Mouse (Mus musculus) MEL (cell line): ENCODE results near the gene Ecel1. TPM values are rescaled to one million over a fixed set of nuclear protein-coding genes. Genes with fewer than 3 reads are reported as not detected.
A peak's percentile ranks its signal among the peaks of the same experiment; 100 is the strongest.

Source experiments
- DNase-seq: peaks from one replicate; pipeline ENCODE4 v3.0.0; 2011; ENCODE audit warnings: low read depth, low spot score
- H3K27ac ChIP-seq: 2 replicates; pipeline ENCODE4 v1.5.1; 2012; ENCODE audit warnings: low read depth, mild to moderate bottlenecking, control low read depth, low read length, moderate library complexity; ENCODE audit not compliant: control insufficient read depth
- H3K27me3 ChIP-seq, 2 experiments: fragments of 150-350 bp in 1 of 2; sonication (generic) in 1 of 2; 2 replicates each; pipeline ENCODE4 v1.6.1; 2012; ENCODE audit warnings: low read length in 2 of 2, mild to moderate bottlenecking in 2 of 2, improper control_type of control experiment in 1 of 2, moderate library complexity in 1 of 2; ENCODE audit not compliant: insufficient read depth in 2 of 2, control insufficient read depth in 1 of 2
- H3K36me3 ChIP-seq, 2 experiments: 2 replicates each; pipeline ENCODE4 v1.6.1; 2012 to 2014; ENCODE audit warnings: low read length in 2 of 2, improper control_type of control experiment in 1 of 2, inconsistent platforms in 1 of 2, mild to moderate bottlenecking in 1 of 2; ENCODE audit not compliant: insufficient read depth in 2 of 2, control insufficient read depth in 1 of 2
- H3K4me1 ChIP-seq, 2 experiments: fragments of 150-350 bp in 1 of 2; sonication (generic) in 1 of 2; 2 replicates each; pipeline ENCODE4 v1.6.1; 2012; ENCODE audit warnings: low read length in 2 of 2, improper control_type of control experiment in 1 of 2, mild to moderate bottlenecking in 1 of 2; ENCODE audit not compliant: insufficient read depth in 2 of 2, control insufficient read depth in 1 of 2
- H3K4me3 ChIP-seq, 2 experiments: fragments of 150-350 bp in 1 of 2; sonication (generic) in 1 of 2; 2 replicates each; pipeline ENCODE4 v1.5.1; 2012; ENCODE audit warnings: low read depth in 2 of 2, low read length in 2 of 2, mild to moderate bottlenecking in 2 of 2, moderate library complexity in 2 of 2, control low read depth in 1 of 2, improper control_type of control experiment in 1 of 2; ENCODE audit not compliant: control insufficient read depth in 1 of 2, insufficient read depth in 1 of 2
- H3K79me2 ChIP-seq: 2 replicates; pipeline ENCODE4 v1.6.1; 2012; ENCODE audit warnings: mild to moderate bottlenecking, low read length, moderate library complexity; ENCODE audit not compliant: control insufficient read depth, poor library complexity, insufficient read depth
- H3K9ac ChIP-seq: 2 replicates; pipeline ENCODE4 v1.6.1; 2012; ENCODE audit warnings: low read depth, mild to moderate bottlenecking, control low read depth, low read length, moderate library complexity; ENCODE audit not compliant: control insufficient read depth, poor library complexity, severe bottlenecking
- H3K9me3 ChIP-seq: fragments of 150-350 bp; sonication (generic); replicated peaks from 2 replicates; pipeline ENCODE4 v1.6.1; 2012; ENCODE audit warnings: mild to moderate bottlenecking, low read length, improper control_type of control experiment, moderate library complexity; ENCODE audit not compliant: insufficient read depth
- CHD1 ChIP-seq: IDR thresholded peaks from 2 replicates; pipeline ENCODE4 v1.6.1; 2012; ENCODE audit warnings: low read depth, mild to moderate bottlenecking, inconsistent platforms, low read length, improper control_type of control experiment
- CHD2 ChIP-seq: IDR thresholded peaks from 2 replicates; pipeline ENCODE4 v1.6.1; 2011; ENCODE audit warnings: low read length, improper control_type of control experiment
- CTCF ChIP-seq, 3 experiments: IDR thresholded peaks in 2 of 3; conservative IDR thresholded peaks in 1 of 3; 2 replicates each; pipeline ENCODE4 v1.5.1; 2011 to 2012; ENCODE audit warnings: low read length in 3 of 3, low read depth in 2 of 3, mild to moderate bottlenecking in 2 of 3, improper control_type of control experiment in 1 of 3, inconsistent platforms in 1 of 3, mixed read lengths in 1 of 3, moderate library complexity in 1 of 3; ENCODE audit not compliant: control insufficient read depth in 1 of 3, insufficient read depth in 1 of 3, poor library complexity in 1 of 3, severe bottlenecking in 1 of 3
- E2F4 ChIP-seq: IDR thresholded peaks from 2 replicates; pipeline ENCODE4 v1.6.1; 2011; ENCODE audit warnings: low read depth, low read length, improper control_type of control experiment, borderline replicate concordance
- ETS1 ChIP-seq: IDR thresholded peaks from 2 replicates; pipeline ENCODE4 v1.6.1; 2012; ENCODE audit warnings: low read depth, mild to moderate bottlenecking, inconsistent platforms, low read length, improper control_type of control experiment, moderate library complexity
- GABPA ChIP-seq: IDR thresholded peaks from 2 replicates; pipeline ENCODE4 v1.6.1; 2012; ENCODE audit warnings: low read depth, mild to moderate bottlenecking, inconsistent platforms, low read length, improper control_type of control experiment, moderate library complexity
- GATA1 ChIP-seq: IDR thresholded peaks from 2 replicates; pipeline ENCODE4 v1.6.1; 2011; ENCODE audit warnings: low read depth, low read length, improper control_type of control experiment
- KAT2A ChIP-seq: conservative IDR thresholded peaks from 2 replicates; pipeline ENCODE4 v1.6.1; 2012; ENCODE audit warnings: low read depth, low read length, improper control_type of control experiment, inconsistent platforms
- MYC ChIP-seq: IDR thresholded peaks from 2 replicates; pipeline ENCODE4 v1.6.1; 2011; ENCODE audit warnings: low read depth, mild to moderate bottlenecking, low read length, improper control_type of control experiment, moderate library complexity
- NELFE ChIP-seq: IDR thresholded peaks from 2 replicates; pipeline ENCODE4 v1.6.1; 2011; ENCODE audit warnings: low read depth, low read length, improper control_type of control experiment
- RAD21 ChIP-seq: IDR thresholded peaks from 2 replicates; pipeline ENCODE4 v1.6.1; 2011; ENCODE audit warnings: mild to moderate bottlenecking, low read depth, low read length, improper control_type of control experiment
- RCOR1 ChIP-seq: IDR thresholded peaks from 2 replicates; pipeline ENCODE4 v1.6.1; 2012; ENCODE audit warnings: low read depth, mild to moderate bottlenecking, inconsistent platforms, low read length, improper control_type of control experiment
- SIN3A ChIP-seq: IDR thresholded peaks from 2 replicates; pipeline ENCODE4 v1.6.1; 2012; ENCODE audit warnings: low read length, improper control_type of control experiment, inconsistent platforms
- SMC3 ChIP-seq: IDR thresholded peaks from 2 replicates; pipeline ENCODE4 v1.6.1; 2011; ENCODE audit warnings: low read depth, low read length, improper control_type of control experiment
- TCF12 ChIP-seq: IDR thresholded peaks from 2 replicates; pipeline ENCODE4 v1.6.1; 2014; ENCODE audit warnings: low read depth, mild to moderate bottlenecking, inconsistent platforms, low read length, improper control_type of control experiment, moderate library complexity
- UBTF ChIP-seq: IDR thresholded peaks from 2 replicates; pipeline ENCODE4 v1.6.1; 2012; ENCODE audit warnings: low read depth, mild to moderate bottlenecking, inconsistent platforms, low read length, improper control_type of control experiment, moderate library complexity, borderline replicate concordance; ENCODE audit not compliant: insufficient read depth
- ZC3H11A ChIP-seq: IDR thresholded peaks from 2 replicates; pipeline ENCODE4 v1.6.1; 2012; ENCODE audit warnings: low read depth, mild to moderate bottlenecking, inconsistent platforms, low read length, improper control_type of control experiment
- ZMIZ1 ChIP-seq: IDR thresholded peaks from 2 replicates; pipeline ENCODE4 v1.6.1; 2012; ENCODE audit warnings: low read depth, mild to moderate bottlenecking, inconsistent platforms, low read length, improper control_type of control experiment, moderate library complexity
- polyA plus RNA-seq, 2 experiments: library from polyadenylated mRNA; stranded (reverse) in 1 of 2; unstranded in 1 of 2; fragments of >175 nt in 1 of 2; fragments of >200 nt in 1 of 2; gene quantifications; 2 replicates each; pipeline versions ENCODE4 v1.2.1 to v1.2.4; 2012; ENCODE audit warnings: low replicate concordance in 2 of 2, low read depth in 1 of 2; ENCODE audit not compliant: insufficient read length in 2 of 2, insufficient read depth in 1 of 2, missing spikeins in 1 of 2
- total RNA-seq: library from RNA; depleted of rRNA; stranded (reverse); fragments of 300-350 nt; gene quantifications from 2 replicates; pipeline ENCODE4 v1.2.3, GENCODE M21; 2012

Gene Ecel1
- total and polyA plus RNA-seq, 3 experiments = 0.73 to 4.8 TPM; not detected in 1

DNA sequence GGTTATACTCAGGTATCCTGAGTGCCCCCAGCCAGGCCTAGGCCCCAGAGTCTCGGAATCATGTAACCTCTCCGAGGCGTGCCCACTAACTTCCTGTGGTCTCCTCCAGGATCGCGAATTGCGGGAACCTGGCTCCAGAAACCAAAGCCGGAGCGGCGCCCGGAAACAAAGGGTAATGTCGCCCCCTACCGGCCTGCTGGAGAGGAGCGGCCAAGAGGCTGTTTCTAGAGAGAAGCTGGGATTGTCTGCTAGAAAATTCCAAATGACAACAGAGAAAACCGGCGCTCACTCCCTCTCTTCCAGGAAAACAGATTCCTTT is 30.7 kb upstream of the Ecel1 start:
- peak; percentile 83 for TF ChIP-seq RAD21
- peak; percentile 64 for TF ChIP-seq SMC3
- TF ChIP-seq CTCF (IDR thresholded peaks at IDR 0.05 in 2 of 3, conservative IDR thresholded peaks at IDR 0.05 in 1 of 3; ENCODE audit: control insufficient read depth in 1 of 3, insufficient read depth in 1 of 3, low read depth in 2 of 3, low read length in 3 of 3, poor library complexity in 1 of 3, severe bottlenecking in 1 of 3) = peak; percentile 74 to 99 (median 91)
- no peak for TF ChIP-seq KAT2A
- peak; percentile 63 for TF ChIP-seq ZC3H11A
- 0 out of 2 replicates have a peak, but pooled peaks have one; percentile 12 for TF ChIP-seq RCOR1
- no peaks in the 10 kb centered on the region for H3K79me2 ChIP-seq
- no peak overlapping the region for H3K27ac ChIP-seq
- peak overlapping the region; percentile 40; the same call in 1 of the 2 replicates for H3K9ac ChIP-seq
- peaks cover 0 to under 1% of the 10 kb centered on the region in 2 experiments; a peak in 1 of 4 replicates for H3K36me3 ChIP-seq
- peak; percentile 66 for DNase-seq
- peaks cover 5 to 7% of the 10 kb centered on the region in 2 experiments; a peak in 3 of 4 replicates for H3K27me3 ChIP-seq
- H3K9me3 ChIP-seq = no peaks in the 10 kb centered on the region
- H3K4me3 ChIP-seq = peak overlapping the region; percentile 55 to 62
- H3K4me1 ChIP-seq = peaks cover 0 to 5% of the 10 kb centered on the region in 2 experiments; a peak in 1 of 4 replicates

DNA sequence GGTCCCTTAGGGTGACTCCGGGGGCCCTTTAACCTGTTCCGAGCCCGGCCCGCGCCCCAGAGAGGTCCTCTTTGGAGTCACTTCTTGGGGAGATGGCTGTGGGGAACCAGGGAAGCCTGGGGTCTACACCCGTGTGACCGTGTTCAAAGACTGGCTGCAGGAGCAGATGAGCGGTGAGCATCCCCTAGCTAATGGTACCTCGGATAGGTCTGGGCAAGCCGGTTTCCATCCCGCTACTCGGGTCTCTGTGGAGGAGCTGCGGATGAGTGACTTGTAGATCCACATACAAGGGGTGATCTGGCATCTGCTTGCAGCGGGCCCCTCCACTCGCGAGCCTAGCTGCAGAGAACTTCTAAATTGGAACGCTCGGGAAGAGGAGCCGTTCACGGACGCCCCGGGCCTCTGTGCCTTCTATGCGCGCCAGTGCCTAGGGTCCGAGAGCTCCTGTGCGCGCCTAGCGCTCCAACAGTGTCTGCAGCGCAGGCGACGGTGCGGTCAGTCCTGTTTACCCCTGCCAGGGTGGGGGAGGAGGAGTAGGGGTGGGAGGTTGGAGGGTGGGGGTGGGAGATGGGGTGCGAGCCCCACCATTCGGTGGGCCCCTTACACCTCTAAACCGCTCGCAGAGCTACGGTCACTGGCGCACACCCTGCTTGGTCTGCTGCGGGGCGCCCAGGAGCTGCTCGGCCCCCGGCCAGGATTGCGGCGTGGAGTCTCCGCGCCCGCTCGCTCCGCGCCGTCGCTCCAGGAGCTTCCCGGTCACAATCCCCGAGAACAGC is 30.1 kb upstream of the Ecel1 start:
- H3K27ac ChIP-seq = no peak overlapping the region
- peak overlapping the region; percentile 40; the same call in 1 of the 2 replicates for H3K9ac ChIP-seq
- DNase-seq = no peak
- H3K36me3 ChIP-seq = peaks cover 0 to 5% of the 10 kb centered on the region in 2 experiments; a peak in 2 of 4 replicates
- TF ChIP-seq UBTF (no peak), ZC3H11A (no peak), GATA1 (no peak), E2F4 (no peak), ZMIZ1 (no peak), ETS1 (no peak), NELFE (no peak), SIN3A (no peak), MYC (no peak), TCF12 (no peak), CHD2 (no peak), CHD1 (no peak), GABPA (no peak), KAT2A (no peak)
- peak overlapping the region; percentile 55 to 62 for H3K4me3 ChIP-seq
- no peaks in the 10 kb centered on the region for H3K79me2 ChIP-seq
- H3K27me3 ChIP-seq = peaks cover 5 to 6% of the 10 kb centered on the region in 2 experiments; a peak in 3 of 4 replicates
- H3K9me3 ChIP-seq = no peaks in the 10 kb centered on the region
- peaks cover 0 to 9% of the 10 kb centered on the region in 2 experiments; a peak in 2 of 4 replicates for H3K4me1 ChIP-seq
